8 mouse cellular contexts compared by ENCODE assay signal in the genomic region with DNA sequence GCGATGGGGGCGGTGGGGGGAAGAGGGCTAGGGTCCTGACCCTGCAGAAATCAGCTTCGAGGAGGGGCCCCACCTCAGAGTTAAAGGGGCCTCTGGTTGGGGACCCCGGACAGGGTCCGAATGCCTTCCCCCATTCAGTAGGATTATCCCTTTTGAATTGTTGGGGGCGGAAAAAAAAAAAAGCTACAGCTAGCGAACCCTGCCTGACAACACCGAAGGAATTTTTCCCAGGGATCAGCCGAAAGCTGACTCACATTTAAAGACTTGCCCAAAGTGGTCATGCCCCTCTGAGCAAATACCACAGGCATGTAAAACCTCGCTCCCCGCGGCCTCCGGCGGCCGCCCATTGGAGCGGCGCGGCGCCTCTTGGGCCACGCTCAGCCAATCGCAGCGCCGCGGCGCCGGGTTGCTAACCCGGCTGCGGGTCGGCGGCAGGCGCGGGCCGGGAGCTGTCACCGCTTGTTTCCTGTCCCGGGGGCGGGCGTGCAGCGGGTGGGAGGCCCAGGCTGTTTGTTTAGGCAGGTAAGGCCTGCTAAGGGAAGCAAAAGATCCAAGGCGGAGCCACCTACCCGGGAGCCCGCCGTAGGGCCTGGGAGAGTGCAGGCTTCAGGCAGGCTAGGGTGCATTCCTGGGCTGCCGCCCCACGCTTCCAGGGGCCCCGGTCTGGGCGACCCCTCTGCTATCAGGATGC.
DNase-seq lines count a peak whose midpoint lies in the region; ATAC-seq and TF ChIP-seq lines count a peak whose summit lies in the region.

No protein-coding gene starts in this region.

- H3K4me1 ChIP-seq in forebrain, embryonic 14.5 days (ENCODE audit: control insufficient read depth, insufficient read depth, low read length) = peaks cover 17% of the 10 kb centered on the region
- peaks cover 3% of the 10 kb centered on the region; the same call in 1 of the 2 replicates for H3K4me1 ChIP-seq in lung, adult 2 months (ENCODE audit: control insufficient read depth, insufficient read depth, low read length)

- peak; percentile 93 for ATAC-seq in forebrain, embryonic 14.5 days
- peak; percentile 41 for ATAC-seq in neutrophil, adult 5-6 weeks (ENCODE audit: extremely low read depth, insufficient number of reproducible peaks, low FRiP score, poor library complexity, severe bottlenecking)

- intact Hi-C loops in heart, postnatal 25 days (cut with DNase I) = no loop called here

- under 1% methylated on average over 46 of the region's 46 CpGs for WGBS in forebrain, embryonic 14.5 days
- WGBS in lung, adult 2 months = 2% methylated on average over 46 of the region's 46 CpGs

- H3K4me2 ChIP-seq in forebrain, embryonic 14.5 days (ENCODE audit: low read length) = peak overlapping the region; percentile 77

- no peak for TF ChIP-seq CTCF in lung, adult 2 months (IDR thresholded peaks at IDR 0.05; ENCODE audit: insufficient read depth, low read length)

- H3K27ac ChIP-seq in forebrain, embryonic 14.5 days (ENCODE audit: low read depth, low read length) = peak overlapping the region; percentile 90

- H3K27me3 ChIP-seq in forebrain, embryonic 14.5 days (replicated peaks; ENCODE audit: control insufficient read depth, insufficient read depth, low read length) = no peaks in the 10 kb centered on the region

- peak overlapping the region; percentile 71 for H3K9ac ChIP-seq in forebrain, embryonic 14.5 days (ENCODE audit: low read length)

- no peaks in the 10 kb centered on the region for H3K9me3 ChIP-seq in forebrain, embryonic 14.5 days (replicated peaks; ENCODE audit: control insufficient read depth, low read length)

- DNase-seq in ES-CJ7 (ENCODE audit: low read depth, low spot score) = peak; percentile 79
- DNase-seq in cerebellum, adult 11 months = peak; percentile 77
- peak; percentile 90 for DNase-seq in forebrain, embryonic 14.5 days (ENCODE audit: low spot score)
- peak; percentile 75 for DNase-seq in heart, postnatal 25 days (ENCODE audit: low spot score)
- DNase-seq in layer of hippocampus, adult 18-20 months (ENCODE audit: low spot score in 2 of 2) = peak; percentile 62 to 79
- peak; percentile 79 for DNase-seq in lung, adult 2 months
- peak; percentile 70 for DNase-seq in testis, postnatal 14 days (ENCODE audit: low spot score)

- no peaks in the 10 kb centered on the region for H3K36me3 ChIP-seq in forebrain, embryonic 14.5 days (ENCODE audit: control insufficient read depth, insufficient read depth, low read length)

- peak; percentile 43; the same call in 1 of the 2 replicates for TF ChIP-seq POLR2A in lung, adult 2 months (IDR thresholded peaks at IDR 0.05; ENCODE audit: borderline replicate concordance, extremely low read depth, low read depth, low read length)

- H3K4me3 ChIP-seq in forebrain, embryonic 14.5 days (ENCODE audit: low read depth, low read length) = peak overlapping the region; percentile 45
- peak overlapping the region; percentile 35 for H3K4me3 ChIP-seq in lung, adult 2 months (replicated peaks; ENCODE audit: extremely low read depth, low read depth, low read length)

Comparison
In these comparisons a context has a peak if more than half of its experiments do, and no peak if none do; other contexts are left out.
1. Peak in every context shown above with its lines: DNase-seq, ATAC-seq, H3K4me3 ChIP-seq and H3K27ac ChIP-seq.